In the genomic region with DNA sequence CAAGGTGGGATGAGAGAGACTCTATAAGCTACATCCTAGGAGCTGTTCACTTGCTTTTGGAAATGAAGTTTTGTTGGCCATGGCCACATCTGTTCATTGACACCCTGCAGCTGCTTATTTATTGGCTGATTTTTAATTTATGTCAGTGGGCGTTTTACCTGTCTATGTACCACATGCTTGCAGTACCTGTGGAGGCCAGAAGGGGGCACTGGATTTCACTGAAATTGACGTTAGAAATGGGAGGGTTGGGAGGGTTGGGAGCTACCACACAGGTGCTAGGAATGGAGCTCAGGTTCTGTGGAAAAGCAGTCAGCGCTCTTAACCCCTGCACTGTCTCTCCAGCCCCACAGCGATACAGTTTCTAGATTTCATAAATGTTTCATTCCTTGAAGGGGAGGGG, we compare ENCODE assay signal across 9 mouse cellular contexts.
A peak's percentile ranks its signal among the peaks of the same experiment; 100 is the strongest.
DNase-seq lines count a peak whose midpoint lies in the region; TF ChIP-seq lines count a peak whose summit lies in the region.
"Had no signal": no experiment of that assay in that cellular context is flagged by ENCODE, and none has a peak within 500 bp of the region (broad histone marks: within the 10 kb centered on the region; RNA-seq: fewer than 3 reads in every experiment).

No protein-coding gene starts in this region.

- peak; percentile 55 for TF ChIP-seq CTCF in gastrocnemius, adult 2 months (IDR thresholded peaks at IDR 0.05)
- no peak for TF ChIP-seq CTCF in lung, adult 2 months (IDR thresholded peaks at IDR 0.05; ENCODE audit: insufficient read depth, low read length)
- peak; percentile 42; the same call in 1 of the 2 replicates for TF ChIP-seq CTCF in small intestine, adult 2 months (IDR thresholded peaks at IDR 0.05; ENCODE audit: extremely low read depth, insufficient read length, insufficient replicate concordance, low read depth, low read length)

- 45% methylated on average over 4 of the region's 4 CpGs for WGBS in lung, adult 2 months
- 55% methylated on average over 4 of the region's 4 CpGs for WGBS in small intestine, adult 2 months

- no peaks in the 10 kb centered on the region for H3K4me1 ChIP-seq in lung, adult 2 months (ENCODE audit: control insufficient read depth, insufficient read depth, low read length)
- no peaks in the 10 kb centered on the region for H3K4me1 ChIP-seq in small intestine, adult 2 months (ENCODE audit: control insufficient read depth, insufficient read depth, insufficient read length, low read length)

- no peaks in the 10 kb centered on the region for H3K27me3 ChIP-seq in small intestine, adult 2 months (ENCODE audit: control insufficient read depth, insufficient read depth, low read length)

- intact Hi-C loops in gastrocnemius, adult 2 months (cut with DNase I): no loop called here
- intact Hi-C loops in gastrocnemius, postnatal 36 days (cut with DNase I): loop anchor here (10.0 kb wide), 1 partner anchor 631 kb away; no protein-coding TSS in a partner anchor

- TF ChIP-seq POLR2A in lung, adult 2 months (IDR thresholded peaks at IDR 0.05; ENCODE audit: borderline replicate concordance, extremely low read depth, low read depth, low read length): no peak
- no peak for TF ChIP-seq POLR2A in small intestine, adult 2 months (IDR thresholded peaks at IDR 0.05; ENCODE audit: low read depth, low read length)

- H3K4me3 ChIP-seq in gastrocnemius, adult 2 months: no peak overlapping the region
- no peak overlapping the region for H3K4me3 ChIP-seq in lung, adult 2 months (replicated peaks; ENCODE audit: extremely low read depth, low read depth, low read length)
- H3K4me3 ChIP-seq in small intestine, adult 2 months (ENCODE audit: low read depth, low read length): no peak overlapping the region

- DNase-seq in gastrocnemius, adult 2 months: no peak
- DNase-seq in gastrocnemius, postnatal 36 days: no peak
- peak; percentile 30 for DNase-seq in lung, postnatal 14 days
- no peak for DNase-seq in lung, adult 2 months
- peak; percentile 56 for DNase-seq in embryo, embryonic 10.5 days (ENCODE audit: low spot score)
- DNase-seq in urinary bladder, postnatal 4 days (ENCODE audit: low spot score in 2 of 2): no peak
- no peak for DNase-seq in cerebellum, adult 8-10 months
- DNase-seq: thymus, adult 2 months had no signal

- H3K27ac ChIP-seq in gastrocnemius, adult 2 months: no peak overlapping the region
- H3K27ac ChIP-seq in small intestine, adult 2 months (ENCODE audit: insufficient read depth, low read depth, low read length): no peak overlapping the region

- no peaks in the 10 kb centered on the region for H3K36me3 ChIP-seq in small intestine, adult 2 months (ENCODE audit: control insufficient read depth, insufficient read depth, low read length)

Comparison
In these comparisons a context has a peak if more than half of its experiments do, and no peak if none do; other contexts are left out.
1. DNase-seq: peak in lung, postnatal 14 days (single experiment) and embryo, embryonic 10.5 days (single experiment); none in gastrocnemius, adult 2 months (single experiment), gastrocnemius, postnatal 36 days (0 of 2), lung, adult 2 months (single experiment), urinary bladder, postnatal 4 days (0 of 2) and cerebellum, adult 8-10 months (single experiment).